Mouse (Mus musculus) midbrain, embryonic 10.5 days (tissue): ENCODE results near the gene Slc24a2. TPM values are rescaled to one million over a fixed set of nuclear protein-coding genes. Genes with fewer than 3 reads are reported as not detected.

Source experiments
- DNase-seq: peaks from one replicate; pipeline ENCODE4 v3.0.0-alpha.2; 2017; ENCODE audit warnings: low spot score
- H3K27ac ChIP-seq: fragments of 300-500 bp; sonication (generic); replicated peaks from 2 replicates; pipeline ENCODE4 v1.5.1; 2016; ENCODE audit warnings: mild to moderate bottlenecking
- H3K27me3 ChIP-seq: fragments of 300-500 bp; sonication (generic); 2 replicates; pipeline ENCODE4 v1.6.1; 2016; ENCODE audit warnings: low read depth, mild to moderate bottlenecking; ENCODE audit not compliant: poor library complexity, severe bottlenecking
- H3K36me3 ChIP-seq: fragments of 300-500 bp; sonication (generic); 2 replicates; pipeline ENCODE4 v1.6.1; 2016; ENCODE audit warnings: mild to moderate bottlenecking, moderate library complexity
- H3K4me1 ChIP-seq: fragments of 300-500 bp; sonication (generic); 2 replicates; pipeline ENCODE4 v1.6.1; 2016
- H3K4me3 ChIP-seq: fragments of 300-500 bp; sonication (generic); 2 replicates; pipeline ENCODE4 v1.5.1; 2016; ENCODE audit warnings: mild to moderate bottlenecking, moderate library complexity
- H3K9me3 ChIP-seq: fragments of 300-500 bp; sonication (generic); replicated peaks from 2 replicates; pipeline ENCODE4 v1.6.1; 2016; ENCODE audit warnings: mild to moderate bottlenecking
- WGBS: fragments of 180-500 bp; shearing (Covaris S2); methylation state at CpG from one replicate; pipeline ENCODE4 v1.1.7; 2016; 5-methylcytosine and 5-hydroxymethylcytosine counted together
- polyA plus RNA-seq: library from polyadenylated mRNA; unstranded; fragments of >200 nt; fragmentation: Nextera tagmentation; extraction: Ambion mirVana; gene quantifications from 2 replicates; pipeline ENCODE4 v1.2.1, GENCODE M21; 2016

Gene Slc24a2
- polyA plus RNA-seq, 1 experiment from 2014 or later, result 1.1 TPM

GRCm38 (mm10) chr4:87061696-87062095 is 168.6 kb downstream of the Slc24a2 start:
- 84% methylated on average over 2 of the region's 2 CpGs for WGBS
- Histone ChIP-seq H3K36me3 (no peaks in the 10 kb centered on the region), H3K9me3 (no peaks in the 10 kb centered on the region), H3K4me1 (peaks cover 22% of the 10 kb centered on the region), H3K27me3 (no peaks in the 10 kb centered on the region), H3K4me3 (no peak overlapping the region), H3K27ac (no peak overlapping the region)
- DNase-seq, result no peak

GRCm38 (mm10) chr4:87057572-87057971 is 172.7 kb downstream of the Slc24a2 start:
- peaks cover 18% of the 10 kb centered on the region for H3K4me1 ChIP-seq
- no peak overlapping the region for H3K4me3 ChIP-seq
- H3K27me3 ChIP-seq, result no peaks in the 10 kb centered on the region
- DNase-seq, result no peak
- H3K36me3 ChIP-seq, result no peaks in the 10 kb centered on the region
- WGBS, result 70% methylated on average over 3 of the region's 3 CpGs
- no peaks in the 10 kb centered on the region for H3K9me3 ChIP-seq
- H3K27ac ChIP-seq, result no peak overlapping the region

- Histone ChIP-seq H3K4me1 (no peaks in the 10 kb centered on the region; the same call in 1 of the 2 replicates), H3K4me3 (no peak overlapping the region), H3K36me3 (no peaks in the 10 kb centered on the region), H3K9me3 (no peaks in the 10 kb centered on the region), H3K27ac (no peak overlapping the region), H3K27me3 (no peaks in the 10 kb centered on the region)
- DNase-seq, result no peak
- 84% methylated on average over 7 of the region's 7 CpGs for WGBS
These were observed 174.5 kb downstream of the Slc24a2 start for GRCm38 (mm10) chr4:87055768-87056167.

GRCm38 (mm10) chr4:87052881-87053280 is 177.4 kb downstream of the Slc24a2 start:
- Histone ChIP-seq H3K36me3 (no peaks in the 10 kb centered on the region), H3K9me3 (no peaks in the 10 kb centered on the region), H3K27me3 (no peaks in the 10 kb centered on the region), H3K27ac (no peak overlapping the region), H3K4me3 (no peak overlapping the region), H3K4me1 (no peaks in the 10 kb centered on the region; the same call in 1 of the 2 replicates)
- 91% methylated on average over 5 of the region's 5 CpGs for WGBS
- no peak for DNase-seq

GRCm38 (mm10) chr4:87049061-87049460 is 181.2 kb downstream of the Slc24a2 start:
- H3K4me3 ChIP-seq, result no peak overlapping the region
- no peaks in the 10 kb centered on the region for H3K9me3 ChIP-seq
- no peaks in the 10 kb centered on the region for H3K27me3 ChIP-seq
- H3K4me1 ChIP-seq, result no peaks in the 10 kb centered on the region
- DNase-seq, result no peak
- no peak overlapping the region for H3K27ac ChIP-seq
- no peaks in the 10 kb centered on the region for H3K36me3 ChIP-seq
- 86% methylated on average over 3 of the region's 3 CpGs for WGBS

- no peak overlapping the region for H3K27ac ChIP-seq
- no peaks in the 10 kb centered on the region for H3K36me3 ChIP-seq
These were observed 183.1 kb downstream of the Slc24a2 start for GRCm38 (mm10) chr4:87047131-87047530.

GRCm38 (mm10) chr4:87043296-87043695 is 187.0 kb downstream of the Slc24a2 start:
- no peak overlapping the region for H3K4me3 ChIP-seq
- no peak for DNase-seq
- no peaks in the 10 kb centered on the region for H3K27me3 ChIP-seq
- WGBS, result 97% methylated on average over 9 of the region's 9 CpGs
- no peaks in the 10 kb centered on the region for H3K9me3 ChIP-seq
- H3K36me3 ChIP-seq, result no peaks in the 10 kb centered on the region
- H3K4me1 ChIP-seq, result no peaks in the 10 kb centered on the region
- H3K27ac ChIP-seq, result no peak overlapping the region

More at GRCm38 (mm10) chr4:87047131-87047530, 183.1 kb downstream of the Slc24a2 start:
- Histone ChIP-seq H3K27me3 (no peaks in the 10 kb centered on the region), H3K4me1 (no peaks in the 10 kb centered on the region), H3K4me3 (no peak overlapping the region), H3K9me3 (no peaks in the 10 kb centered on the region)
- DNase-seq, result no peak
- WGBS, result 89% methylated on average over 2 of the region's 2 CpGs

- DNase-seq, result no peak
These were observed 188.8 kb downstream of the Slc24a2 start for GRCm38 (mm10) chr4:87041412-87041997.

GRCm38 (mm10) chr4:87037592-87037991 is 192.7 kb downstream of the Slc24a2 start:
- WGBS, result 82% methylated on average over 4 of the region's 4 CpGs
- Histone ChIP-seq H3K36me3 (no peaks in the 10 kb centered on the region), H3K4me1 (peaks cover 7% of the 10 kb centered on the region), H3K27ac (no peak overlapping the region), H3K9me3 (no peaks in the 10 kb centered on the region), H3K4me3 (no peak overlapping the region), H3K27me3 (no peaks in the 10 kb centered on the region)
- no peak for DNase-seq

More at GRCm38 (mm10) chr4:87041412-87041997, 188.8 kb downstream of the Slc24a2 start:
- no peak overlapping the region for H3K4me3 ChIP-seq
- no peaks in the 10 kb centered on the region for H3K27me3 ChIP-seq
- H3K9me3 ChIP-seq, result no peaks in the 10 kb centered on the region
- WGBS, result 89% methylated on average over 7 of the region's 7 CpGs
- H3K4me1 ChIP-seq, result peaks cover 2% of the 10 kb centered on the region
- no peak overlapping the region for H3K27ac ChIP-seq
- H3K36me3 ChIP-seq, result no peaks in the 10 kb centered on the region

- peaks cover 7% of the 10 kb centered on the region for H3K4me1 ChIP-seq
- H3K27me3 ChIP-seq, result no peaks in the 10 kb centered on the region
- no peak overlapping the region for H3K27ac ChIP-seq
- 68% methylated on average over 5 of the region's 5 CpGs for WGBS
- no peaks in the 10 kb centered on the region for H3K36me3 ChIP-seq
- DNase-seq, result no peak
- no peaks in the 10 kb centered on the region for H3K9me3 ChIP-seq
- no peak overlapping the region for H3K4me3 ChIP-seq
These were observed 193.8 kb downstream of the Slc24a2 start for GRCm38 (mm10) chr4:87036507-87036906.

GRCm38 (mm10) chr4:87035701-87036100 is 194.6 kb downstream of the Slc24a2 start:
- no peak for DNase-seq
- Histone ChIP-seq H3K27ac (no peak overlapping the region), H3K27me3 (no peaks in the 10 kb centered on the region), H3K4me3 (no peak overlapping the region), H3K36me3 (no peaks in the 10 kb centered on the region), H3K9me3 (no peaks in the 10 kb centered on the region), H3K4me1 (peaks cover 7% of the 10 kb centered on the region)
- 91% methylated on average over 10 of the region's 10 CpGs for WGBS

GRCm38 (mm10) chr4:87032632-87033031 is 197.6 kb downstream of the Slc24a2 start:
- 91% methylated on average over 8 of the region's 8 CpGs for WGBS
- Histone ChIP-seq H3K4me3 (no peak overlapping the region), H3K27me3 (no peaks in the 10 kb centered on the region), H3K4me1 (peaks cover 7% of the 10 kb centered on the region), H3K27ac (no peak overlapping the region), H3K36me3 (no peaks in the 10 kb centered on the region), H3K9me3 (no peaks in the 10 kb centered on the region)
- no peak for DNase-seq

GRCm38 (mm10) chr4:87031076-87031475 is 199.2 kb downstream of the Slc24a2 start:
- DNase-seq, result no peak
- no peaks in the 10 kb centered on the region for H3K36me3 ChIP-seq
- 93% methylated on average over 2 of the region's 2 CpGs for WGBS

More at GRCm38 (mm10) chr4:87031076-87031475, 199.2 kb downstream of the Slc24a2 start:
- Histone ChIP-seq H3K27me3 (no peaks in the 10 kb centered on the region), H3K27ac (no peak overlapping the region), H3K4me3 (no peak overlapping the region), H3K4me1 (peaks cover 5% of the 10 kb centered on the region), H3K9me3 (no peaks in the 10 kb centered on the region)
